Mouse (Mus musculus) embryo, embryonic 11.5 days (tissue): ENCODE measurements around the gene Nup85.

Source experiments
- DNase-seq: peaks from one replicate; pipeline ENCODE4 v3.0.0-alpha.2; 2012; ENCODE audit warnings: low read depth, low spot score

The Nup85 gene

DNA sequence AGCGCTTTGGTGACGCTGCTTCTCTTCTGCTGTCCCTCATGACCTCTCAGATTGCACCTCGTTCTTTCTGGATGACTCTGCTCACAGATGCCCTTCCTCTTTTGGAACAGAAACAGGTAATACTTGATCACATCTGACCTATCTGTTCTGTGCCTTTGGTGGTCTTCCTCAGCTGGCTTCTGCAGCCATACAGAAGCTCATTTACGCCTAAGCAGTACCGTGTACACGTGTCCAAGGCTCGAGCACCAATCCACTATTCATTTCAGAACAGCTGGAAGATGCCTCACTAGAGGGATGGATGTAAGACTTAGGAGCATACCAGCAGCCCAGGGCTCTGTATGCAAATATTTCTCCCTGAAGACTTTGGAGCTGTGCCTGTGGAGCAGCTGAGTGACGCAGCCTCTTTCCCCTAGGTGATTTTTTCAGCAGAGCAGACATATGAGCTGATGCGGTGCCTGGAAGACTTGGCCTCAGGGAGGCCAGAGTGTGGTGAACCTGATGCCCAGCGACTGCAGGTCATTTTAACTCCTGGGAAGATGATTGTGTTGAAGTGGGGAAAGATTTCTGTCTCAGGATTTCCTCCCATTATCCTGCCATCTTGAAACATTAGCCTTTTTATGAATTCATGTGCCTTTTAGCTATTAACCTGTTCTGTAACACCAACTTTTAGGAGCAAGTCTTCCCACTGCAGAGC is 18.8 kb downstream of the Nup85 start:
- no peak for DNase-seq

DNA sequence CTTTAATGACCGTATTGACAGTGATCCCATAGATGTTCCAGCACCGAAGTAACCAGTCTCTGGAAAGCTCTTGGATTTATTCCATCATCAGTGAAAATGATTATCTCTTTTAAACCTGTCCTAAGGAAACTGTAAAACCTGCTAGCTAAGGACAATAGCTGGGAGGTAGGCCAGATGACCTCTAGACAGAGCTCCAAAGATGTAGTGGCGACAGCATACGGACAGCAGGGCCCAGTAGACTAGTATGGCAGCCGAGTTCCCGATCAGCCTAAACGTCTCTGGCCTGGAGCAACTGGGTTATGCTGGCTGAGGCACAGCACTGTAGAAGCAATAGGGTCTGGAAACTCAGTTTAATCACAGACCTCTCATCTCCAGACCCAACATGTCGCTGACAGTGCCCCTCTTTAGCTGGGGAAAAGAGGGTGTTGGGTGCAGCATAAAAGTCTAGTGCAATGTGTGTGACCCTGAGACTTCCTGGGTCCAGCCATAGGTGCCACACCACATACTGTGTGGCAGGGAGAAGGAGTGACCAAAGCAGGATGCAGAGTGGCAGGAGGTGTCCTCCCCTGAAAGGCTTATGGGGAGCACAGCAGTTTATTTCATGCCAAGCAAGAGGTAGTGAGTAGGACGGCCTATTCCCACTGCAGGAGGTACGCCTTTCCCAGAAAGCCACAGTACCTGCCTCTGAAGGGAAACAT is 20.3 kb downstream of the Nup85 start:
- DNase-seq = no peak

DNA sequence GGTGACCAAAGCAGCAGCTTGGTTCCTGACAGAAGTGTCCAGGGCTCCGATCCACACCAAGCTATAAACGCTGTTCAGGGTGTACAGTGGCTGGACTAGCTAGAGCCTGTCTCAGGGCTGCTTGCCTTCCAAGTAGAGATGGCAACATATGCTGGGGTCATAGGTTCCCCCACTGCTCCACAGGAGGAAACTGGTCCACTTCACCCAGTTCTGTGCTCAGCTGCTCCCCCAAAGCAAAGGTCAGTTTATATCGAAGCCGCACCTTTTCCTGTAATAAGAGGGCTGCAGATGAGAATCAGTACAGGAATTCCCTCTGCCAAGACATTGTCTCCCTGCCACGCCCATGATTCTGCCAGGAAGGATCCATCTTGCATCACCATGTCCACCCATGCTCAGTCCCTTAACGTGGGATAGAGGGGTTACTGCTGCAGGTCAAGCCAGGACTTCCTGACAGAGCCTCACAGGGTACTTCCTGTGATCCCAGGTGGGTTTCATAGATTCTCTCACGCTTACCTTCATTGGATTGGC is 21.4 kb downstream of the Nup85 start:
- no peak for DNase-seq

DNA sequence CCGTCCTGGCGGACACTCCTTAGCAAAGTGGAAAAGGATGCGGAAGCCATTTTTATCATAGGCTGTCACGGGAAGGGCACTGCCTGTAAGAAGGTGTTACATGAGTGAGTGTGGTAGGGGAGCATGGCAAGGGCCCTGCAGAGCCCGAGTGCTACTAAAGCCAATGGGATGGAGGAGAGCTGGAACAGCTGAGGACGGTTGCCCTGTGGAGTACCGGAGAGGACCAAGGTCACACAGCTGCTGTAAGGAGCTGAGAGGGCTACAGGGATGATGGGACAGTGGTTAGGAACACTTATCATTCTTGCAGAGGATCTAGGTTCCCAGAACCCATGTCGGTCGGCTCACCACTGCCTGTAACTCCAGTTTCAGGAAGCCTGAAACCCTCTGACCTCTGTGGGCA is 22.2 kb downstream of the Nup85 start:
- DNase-seq = no peak

DNA sequence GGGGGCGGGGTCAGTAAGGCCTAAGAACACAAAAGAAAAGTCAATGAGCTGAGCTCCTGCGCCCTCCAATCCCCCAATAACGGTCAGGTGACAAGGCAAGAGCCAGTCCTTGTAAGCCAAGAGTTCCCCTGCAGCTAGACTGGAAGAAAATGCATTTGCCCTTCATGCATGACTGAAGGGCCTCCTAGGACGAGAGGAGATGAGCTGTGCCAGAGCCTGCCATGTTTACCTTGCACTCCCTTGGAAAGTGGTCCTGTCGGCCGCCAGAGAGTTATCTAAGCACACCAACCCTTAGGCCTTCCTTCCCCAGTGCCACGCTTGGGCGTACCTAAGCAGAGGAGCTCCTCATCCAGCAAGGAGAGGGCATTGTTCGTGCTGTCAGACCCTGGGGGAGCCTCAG is 23.8 kb downstream of the Nup85 start:
- DNase-seq = no peak

DNA sequence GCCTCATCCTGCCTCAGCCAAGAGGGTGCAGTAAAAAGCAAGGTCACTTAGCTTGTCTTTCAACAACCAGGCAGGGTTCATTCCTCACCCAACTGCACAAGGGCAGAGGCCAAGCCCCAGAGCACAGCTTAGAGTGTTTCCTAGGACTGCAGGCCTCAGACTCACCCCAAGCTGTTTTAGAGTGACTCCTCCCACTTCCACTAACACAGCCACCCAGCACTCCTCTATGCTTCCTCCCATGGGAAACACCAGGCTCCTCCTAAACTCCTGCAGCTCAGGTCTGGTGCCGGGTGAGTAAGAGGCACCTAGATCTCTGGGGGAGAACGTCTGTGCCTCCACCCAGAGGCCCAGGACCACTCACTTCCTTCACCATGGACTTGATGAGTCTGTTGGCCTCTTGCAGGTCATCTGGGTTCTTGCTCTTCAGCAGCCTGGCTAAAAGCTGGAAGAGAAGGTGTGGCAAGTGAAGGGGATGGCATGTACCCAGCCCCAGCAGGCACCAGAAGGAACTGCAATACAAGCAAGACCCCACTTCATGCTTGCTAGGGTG is 26.4 kb downstream of the Nup85 start:
- no peak for DNase-seq

DNA sequence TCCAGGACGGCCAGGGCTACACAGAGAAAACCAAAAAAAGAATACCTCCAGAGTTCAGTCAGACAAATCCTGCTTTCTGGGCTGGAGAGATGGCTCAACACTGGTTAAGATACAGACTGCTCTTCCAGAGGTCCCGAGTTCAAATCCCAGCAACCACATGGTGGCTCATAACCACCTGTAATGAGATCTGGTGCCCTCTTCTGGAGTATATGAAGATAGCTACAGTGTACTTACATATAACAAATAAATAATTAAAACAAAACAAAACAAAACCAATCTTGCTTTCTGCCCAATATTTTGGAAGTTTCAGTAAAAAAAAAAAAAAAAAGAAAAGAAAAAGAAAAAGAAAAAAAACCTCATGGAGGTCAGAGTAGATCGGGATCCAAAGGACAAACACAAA is 31.0 kb downstream of the Nup85 start:
- no peak for DNase-seq

DNA sequence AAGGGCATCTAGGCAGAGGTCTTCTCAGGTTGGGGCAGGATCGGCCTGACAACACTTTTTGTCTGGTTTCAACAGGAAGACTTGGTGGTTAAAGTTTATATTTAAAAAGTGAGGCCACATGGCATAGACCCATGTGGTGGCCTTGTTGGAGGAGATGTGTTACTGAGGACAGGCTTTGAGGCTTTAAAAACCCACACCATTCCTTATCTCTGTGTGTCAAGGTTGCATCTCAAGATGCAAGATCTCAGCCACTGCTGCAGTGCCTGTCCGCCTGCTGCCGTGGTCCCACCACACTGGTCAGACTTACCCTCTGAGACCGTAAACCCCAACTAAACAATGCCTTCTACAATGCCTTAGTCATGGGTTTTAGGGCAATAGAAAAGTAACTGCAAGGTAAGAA is 34.1 kb downstream of the Nup85 start:
- DNase-seq = no peak

DNA sequence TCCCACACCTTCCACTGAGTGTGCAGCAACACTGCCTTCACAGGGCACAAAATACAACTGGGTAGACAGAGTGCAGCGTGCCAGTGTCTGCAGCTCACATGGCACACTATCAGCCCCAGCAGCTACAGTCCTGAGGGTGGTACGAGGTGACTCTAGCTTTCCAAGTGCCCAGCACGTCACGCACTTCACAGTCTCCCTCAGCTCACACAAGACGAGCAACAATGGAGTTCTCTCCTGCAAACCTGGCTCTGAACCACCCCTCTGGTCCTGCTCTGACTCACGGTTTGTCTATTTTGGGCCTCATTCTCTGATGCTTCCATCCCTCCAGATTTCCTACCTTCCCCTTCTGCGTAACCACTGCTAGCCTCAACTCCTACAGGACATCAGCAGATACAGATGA is 35.5 kb downstream of the Nup85 start:
- no peak for DNase-seq

DNA sequence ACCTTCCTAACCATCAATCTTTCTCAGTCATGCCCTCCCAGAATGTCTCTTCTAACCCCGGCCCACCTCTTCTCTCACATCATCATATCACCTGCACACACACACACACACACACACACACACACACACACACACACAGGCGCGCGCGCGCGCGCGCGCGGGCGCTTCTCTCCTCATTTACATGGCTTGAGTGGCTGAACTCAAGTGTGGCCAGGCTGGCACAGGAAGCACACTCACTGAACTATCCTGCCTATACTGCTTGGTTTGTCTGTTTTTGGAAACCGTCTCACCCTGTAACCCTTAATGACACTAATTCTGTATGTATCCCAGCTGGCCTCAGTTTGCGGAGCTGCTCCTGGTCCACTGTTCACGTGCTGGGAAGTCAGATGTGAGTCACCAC is 36.5 kb downstream of the Nup85 start:
- DNase-seq = no peak

DNA sequence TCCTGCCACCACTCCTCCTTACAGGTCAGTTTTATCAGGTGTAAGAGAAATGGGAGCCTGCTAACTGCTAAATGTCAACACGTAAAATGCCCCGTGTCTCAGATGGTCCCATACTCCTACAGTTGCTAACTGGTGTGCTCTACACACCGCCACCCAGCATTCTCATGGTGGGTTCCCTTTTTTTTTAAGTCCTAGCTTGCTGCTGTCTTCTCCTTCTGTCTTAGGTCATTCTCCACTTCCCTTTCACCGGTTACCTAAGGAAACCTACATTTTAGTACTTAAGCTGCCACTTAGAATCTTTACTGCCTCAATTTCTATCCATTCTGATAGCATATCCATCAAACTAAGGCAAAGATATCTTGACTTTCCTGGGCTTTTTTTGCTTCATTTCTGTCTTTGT is 36.9 kb downstream of the Nup85 start:
- DNase-seq = no peak

DNA sequence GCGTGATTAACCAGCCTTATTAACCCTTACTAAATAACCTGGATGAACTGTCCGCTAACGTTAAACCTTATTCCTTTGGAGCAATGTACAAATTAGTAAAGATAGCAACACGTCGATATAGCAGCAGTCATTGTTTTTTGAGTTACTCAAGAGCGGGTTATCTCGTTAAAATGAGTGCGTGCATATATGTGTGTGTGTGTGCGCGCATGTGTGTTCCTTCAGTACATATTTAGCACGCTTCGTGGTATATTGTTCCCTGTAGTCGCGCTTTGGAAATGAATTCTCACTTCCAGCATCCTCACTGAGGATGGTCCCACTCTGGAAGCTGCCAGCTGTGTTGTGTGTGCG is 38.9 kb downstream of the Nup85 start:
- DNase-seq = no peak

DNA sequence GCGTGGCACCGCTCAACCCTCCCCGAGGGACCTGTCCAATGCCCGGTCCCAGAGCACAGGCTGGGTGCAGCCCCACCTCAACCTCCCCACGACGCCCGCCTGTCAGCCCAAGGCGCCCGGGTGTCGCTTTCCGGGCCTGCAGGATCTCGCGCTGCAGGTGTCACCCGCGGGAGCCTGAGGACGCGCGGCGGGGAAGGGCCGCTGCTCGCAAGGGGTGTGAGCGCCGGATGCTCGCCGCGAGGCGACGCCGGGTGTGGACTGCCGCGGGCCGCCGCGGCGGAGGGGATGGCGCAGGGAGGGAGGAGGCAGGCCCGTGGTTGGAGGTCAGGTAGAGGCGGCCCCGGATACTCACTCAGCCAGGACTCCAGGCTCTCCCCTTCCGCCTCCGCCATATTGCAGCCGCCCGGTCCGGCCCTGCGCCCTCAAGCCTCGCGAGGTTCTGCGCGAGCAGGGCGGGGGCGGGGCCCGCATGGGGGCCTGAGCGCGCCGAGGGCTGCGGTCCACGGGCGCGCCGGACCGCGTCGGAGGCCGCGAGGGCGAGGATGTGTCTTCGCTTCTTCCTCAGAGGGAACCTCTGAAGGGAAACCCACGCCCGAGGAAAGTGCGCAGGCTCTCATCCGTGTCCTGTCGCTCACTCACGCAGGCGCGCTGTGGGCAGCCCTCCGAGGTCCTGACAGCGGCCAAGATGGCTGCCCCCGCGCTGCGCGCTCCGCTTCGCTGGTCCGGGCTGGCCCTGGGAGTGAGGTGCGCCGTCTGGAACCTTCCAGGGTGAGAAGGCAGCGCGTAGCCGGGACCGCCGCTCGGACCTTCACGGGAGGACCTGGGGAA is 39.5 kb downstream of the Nup85 start, which contains the start of the genes Mrps7 and Gga3:
TSS of gene Mrps7 (plus strand) at position 450 of the 828 bp plus-strand sequence.
TSS of gene Gga3 (minus strand) at position 576 of the 828 bp plus-strand sequence.
- DNase-seq = peak; percentile 78

DNA sequence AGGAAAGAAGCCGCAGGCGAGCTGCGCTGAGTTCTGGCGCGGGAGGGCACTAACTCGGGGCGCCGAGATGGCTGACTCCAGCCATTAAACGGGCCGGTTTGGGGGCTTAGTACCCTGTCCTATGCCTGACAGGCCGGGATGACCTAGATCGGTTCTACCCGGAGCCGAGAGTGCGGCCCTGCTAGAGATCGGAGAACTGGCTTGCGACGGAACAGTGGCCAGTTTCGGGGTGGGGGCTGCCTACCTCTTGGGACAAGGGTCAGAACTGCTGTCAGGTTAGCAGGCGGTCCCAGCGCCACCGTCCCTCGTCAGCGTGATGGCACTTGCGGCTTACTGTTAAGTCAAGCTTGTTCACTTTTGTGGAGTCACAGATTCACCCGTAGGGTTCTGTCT is 40.1 kb downstream of the Nup85 start:
- no peak for DNase-seq

DNA sequence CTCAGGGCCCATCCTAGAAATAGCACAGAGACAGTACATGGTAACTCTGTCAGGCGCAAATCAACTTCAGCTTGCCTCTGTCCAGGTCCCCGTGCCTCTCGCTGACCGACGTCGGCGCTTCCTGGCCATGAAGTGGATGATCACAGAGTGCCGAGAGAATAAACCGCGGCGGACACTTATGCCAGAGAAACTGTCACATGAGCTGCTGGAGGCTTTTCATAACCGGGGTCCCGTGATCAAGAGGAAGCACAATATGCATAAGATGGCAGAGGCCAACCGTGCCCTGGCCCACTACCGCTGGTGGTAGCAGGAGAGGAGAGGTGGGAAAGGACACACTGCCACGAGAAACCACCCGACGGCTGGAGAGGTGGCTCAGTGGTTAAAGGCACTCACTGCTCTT is 42.5 kb downstream of the Nup85 start:
- DNase-seq = no peak

DNA sequence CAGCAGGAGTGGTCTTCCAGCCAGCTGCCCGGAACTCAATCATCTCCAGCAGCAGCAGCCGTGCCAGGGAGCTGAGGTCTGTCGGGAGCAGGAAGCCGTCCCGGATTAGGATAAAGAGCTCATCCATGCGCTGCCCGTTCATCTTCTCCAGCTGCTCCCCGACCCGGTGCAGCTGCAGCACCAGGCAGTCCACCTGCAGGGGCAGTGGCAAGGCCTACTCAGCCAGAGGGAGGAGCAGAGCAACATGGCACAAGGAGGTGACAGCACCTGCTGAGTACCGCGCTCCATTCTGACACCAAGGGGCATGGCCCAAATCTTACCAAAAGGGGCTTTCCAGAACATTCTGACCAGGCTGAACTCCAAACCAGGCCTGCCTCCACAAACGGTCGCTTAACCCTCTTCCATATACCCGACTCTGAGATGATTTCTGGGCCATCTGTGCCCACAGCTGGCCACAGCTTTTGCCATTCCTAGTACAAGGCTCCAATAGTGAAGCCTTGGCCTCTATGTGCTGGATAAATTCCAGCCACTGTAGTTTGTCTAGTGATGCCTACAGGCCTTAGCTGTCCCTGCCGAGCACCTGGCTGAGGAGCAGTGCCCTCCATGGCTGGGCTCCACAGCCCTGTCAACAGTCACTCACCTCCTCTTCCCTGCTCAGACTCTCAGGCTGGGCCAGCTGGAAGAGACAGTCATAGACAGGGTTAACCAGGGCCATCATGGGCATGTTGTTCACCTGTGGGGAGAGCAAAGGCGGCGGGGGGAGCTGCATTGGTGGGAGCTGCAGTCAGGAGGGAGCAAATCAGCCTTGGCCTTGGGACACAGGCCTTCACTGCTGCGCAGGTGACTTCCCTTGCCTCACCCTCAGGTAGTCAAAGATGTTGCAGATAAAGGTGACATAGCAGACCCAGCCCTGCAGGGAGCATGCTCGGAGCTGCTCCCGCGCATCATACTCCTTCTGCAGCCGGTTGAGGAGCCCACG is 44.5 kb downstream of the Nup85 start:
- no peak for DNase-seq

DNA sequence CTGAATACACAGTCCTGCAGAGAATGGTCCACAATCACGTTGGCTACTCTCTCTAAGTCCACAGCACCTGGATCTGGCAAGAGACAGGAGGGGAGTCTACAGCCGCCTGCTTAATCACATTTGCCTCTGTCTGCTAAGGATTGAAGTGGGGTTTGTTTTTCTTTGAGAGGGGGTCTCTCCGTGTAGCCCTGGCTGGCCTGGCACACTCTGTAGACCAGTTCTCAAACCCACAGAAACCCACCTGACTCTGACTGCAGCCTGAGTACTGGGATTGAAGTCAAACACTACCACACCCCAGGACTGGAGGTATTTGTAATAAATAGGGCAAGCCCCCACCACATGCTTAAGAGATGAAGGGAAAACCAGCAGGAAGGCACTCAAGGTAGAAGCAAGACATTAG is 45.3 kb downstream of the Nup85 start:
- DNase-seq = no peak

DNA sequence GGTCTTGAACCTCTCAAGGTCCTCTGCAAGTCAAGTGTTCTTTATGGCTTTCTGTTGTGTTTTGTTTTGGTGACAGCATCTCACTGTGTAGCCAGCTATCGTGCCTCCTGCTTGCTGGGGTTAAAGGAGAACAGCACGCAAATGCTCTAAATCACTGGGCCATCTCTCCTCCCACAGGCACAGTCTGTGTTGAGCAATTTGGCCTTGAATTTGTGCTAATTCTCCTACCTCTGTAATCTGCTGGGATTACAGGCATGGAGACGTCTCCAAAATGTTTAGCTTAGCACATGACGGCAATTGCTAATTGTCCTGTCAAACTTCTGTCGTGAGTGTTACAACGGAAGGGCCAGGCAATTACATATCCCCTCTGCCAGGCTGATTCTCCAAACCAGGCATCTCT is 46.9 kb downstream of the Nup85 start:
- DNase-seq = no peak

DNA sequence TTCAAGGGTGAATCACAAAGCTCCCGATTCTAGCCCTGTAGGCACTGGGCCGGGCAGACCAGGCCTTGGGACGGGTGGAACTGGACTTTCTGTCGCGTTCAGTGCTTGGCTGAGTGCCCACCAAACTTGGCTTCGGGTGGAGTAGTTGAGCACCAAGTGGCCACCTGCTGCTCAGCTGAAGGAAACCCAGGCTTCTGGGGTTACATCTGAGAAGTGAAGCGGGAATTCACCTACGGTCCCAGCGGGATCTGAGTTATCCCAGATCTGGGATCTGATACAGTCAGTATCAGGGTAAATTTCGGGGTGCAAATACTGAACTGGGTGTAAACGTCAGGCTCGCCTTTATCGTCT is 47.8 kb downstream of the Nup85 start:
- no peak for DNase-seq

DNA sequence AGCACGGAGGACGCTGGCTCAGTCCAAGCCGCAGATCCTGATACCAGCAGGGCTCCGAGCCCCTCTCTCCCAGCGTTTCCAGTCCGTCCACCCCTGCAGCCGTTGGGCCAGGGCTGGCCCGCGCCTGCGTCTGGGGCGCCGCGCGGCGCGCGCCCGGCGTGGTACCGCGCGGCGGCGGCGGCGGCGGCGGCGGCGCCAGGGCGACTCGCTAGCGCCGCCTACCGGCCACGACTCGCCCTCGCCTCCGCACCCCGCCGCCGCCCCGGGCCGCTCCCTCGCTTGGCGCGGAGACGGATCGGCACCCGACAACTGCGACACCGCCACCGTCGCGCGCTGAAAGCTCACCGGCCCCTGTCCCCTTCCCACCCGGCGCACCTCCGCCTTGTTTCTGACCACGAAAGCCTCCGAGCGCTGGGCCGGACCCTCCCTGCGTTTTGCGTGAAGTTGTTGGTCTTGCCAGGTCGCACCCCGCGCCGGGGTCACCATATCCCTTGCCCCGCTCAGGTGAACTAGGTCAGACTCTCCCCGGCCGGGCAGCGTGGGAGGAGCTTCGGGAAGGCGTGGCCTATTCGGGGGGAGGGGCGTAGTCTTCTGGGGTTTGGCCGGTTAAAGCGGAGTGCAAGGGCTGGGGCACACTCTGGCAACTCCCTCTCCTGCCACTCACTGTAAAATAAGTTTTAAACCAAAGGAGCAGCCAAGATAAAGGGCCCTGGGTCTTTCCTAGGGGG is 48.3 kb downstream of the Nup85 start, which contains the start of gene Mif4gd:
TSS of gene Mif4gd (minus strand) at position 560 of the 728 bp plus-strand sequence.
- peak; percentile 75 for DNase-seq
